Mouse (Mus musculus) heart, postnatal 0 days (tissue): ENCODE results near the gene Zfp579. TPM values are rescaled to one million over a fixed set of nuclear protein-coding genes. Genes with fewer than 3 reads are reported as not detected.

Source experiments
- ATAC-seq: fragments of 200-750 bp; cut with Nextera tagmentation; 2 replicates; pipeline ENCODE4 v1.8.0; 2017; ENCODE audit warnings: low read depth, moderate number of reproducible peaks, moderate library complexity; ENCODE audit not compliant: insufficient read depth
- DNase-seq: peaks from one replicate; pipeline ENCODE4 v3.0.0-alpha.2; 2016; ENCODE audit warnings: low spot score
- H3K27ac ChIP-seq: fragments of 300-500 bp; sonication (generic); 2 replicates; pipeline ENCODE4 v1.5.1; 2014; ENCODE audit warnings: low read depth, mild to moderate bottlenecking
- H3K27me3 ChIP-seq: fragments of 300-500 bp; sonication (generic); 2 replicates; pipeline ENCODE4 v1.6.1; 2014; ENCODE audit warnings: low read length, mixed read lengths; ENCODE audit not compliant: control insufficient read depth, insufficient read depth
- H3K36me3 ChIP-seq: fragments of 300-500 bp; sonication (generic); replicated peaks from 2 replicates; pipeline ENCODE4 v1.6.1; 2014; ENCODE audit warnings: low read length, mixed read lengths; ENCODE audit not compliant: control insufficient read depth, insufficient read depth
- H3K4me1 ChIP-seq: fragments of 300-500 bp; sonication (generic); 2 replicates; pipeline ENCODE4 v1.6.1; 2014; ENCODE audit warnings: antibody characterized with exemption; ENCODE audit not compliant: control insufficient read depth, insufficient read depth
- H3K4me2 ChIP-seq: fragments of 300-500 bp; sonication (generic); 2 replicates; pipeline ENCODE4 v1.6.1; 2014; ENCODE audit warnings: low read depth, mild to moderate bottlenecking, low read length, moderate library complexity
- H3K4me3 ChIP-seq: fragments of 300-500 bp; sonication (generic); 2 replicates; pipeline ENCODE4 v1.5.1; 2014; ENCODE audit warnings: low read depth, low read length
- H3K9ac ChIP-seq: fragments of 300-500 bp; sonication (generic); replicated peaks from 2 replicates; pipeline ENCODE4 v1.6.1; 2014; ENCODE audit warnings: low read depth, low read length, mixed read lengths
- H3K9me3 ChIP-seq: fragments of 300-500 bp; sonication (generic); replicated peaks from 2 replicates; pipeline ENCODE4 v1.6.1; 2016; ENCODE audit warnings: low read length; ENCODE audit not compliant: control insufficient read depth
- CTCF ChIP-seq: IDR thresholded peaks from 2 replicates; pipeline ENCODE4 v1.5.1; 2016; ENCODE audit warnings: antibody characterized with exemption, control low read depth, low read depth
- EP300 ChIP-seq: IDR thresholded peaks from 2 replicates; pipeline ENCODE4 v1.6.1; 2016; ENCODE audit warnings: antibody characterized with exemption, low read depth
- WGBS: fragments of 180-500 bp; shearing (Covaris S2); extraction: QIAGEN DNeasy Blood & Tissue Kit; methylation state at CpG from one replicate; pipeline ENCODE4 v1.1.7; 2014; 5-methylcytosine and 5-hydroxymethylcytosine counted together
- polyA plus RNA-seq: library from polyadenylated mRNA; unstranded; fragments of >200 nt; fragmentation: Nextera tagmentation; extraction: Ambion mirVana; gene quantifications from 2 replicates; pipeline ENCODE4 v1.2.1, GENCODE M21; 2015
- total RNA-seq: library from RNA; depleted of rRNA; stranded (reverse); fragments of >200 nt; gene quantifications from 2 replicates; pipeline ENCODE4 v1.2.3, GENCODE M21; 2014; ENCODE audit warnings: low replicate concordance

Zfp579 gene
- total and polyA plus RNA-seq, 2 experiments from 2014 or later: 15.0 to 25.4 TPM

- no peaks in the 10 kb centered on the region for H3K9me3 ChIP-seq
- WGBS: 51% methylated on average over 6 of the region's 6 CpGs
- ATAC-seq (no peak), DNase-seq (no peak)
- H3K27ac ChIP-seq: no peak overlapping the region
- no peak for TF ChIP-seq CTCF
- H3K27me3 ChIP-seq: no peaks in the 10 kb centered on the region
- no peak overlapping the region for H3K9ac ChIP-seq
- no peak overlapping the region for H3K4me3 ChIP-seq
- no peak overlapping the region for H3K4me2 ChIP-seq
- H3K36me3 ChIP-seq: no peaks in the 10 kb centered on the region
- H3K4me1 ChIP-seq: peaks cover 3% of the 10 kb centered on the region; the same call in 1 of the 2 replicates
These were observed 47.6 kb downstream of the Zfp579 start for GRCm38 (mm10) chr7:4948386-4948785.

GRCm38 (mm10) chr7:4947855-4948254 lies 48.1 kb downstream of the Zfp579 start:
- H3K4me3 ChIP-seq: no peak overlapping the region
- DNase-seq (no peak), ATAC-seq (no peak)
- no peaks in the 10 kb centered on the region for H3K27me3 ChIP-seq
- H3K4me2 ChIP-seq: no peak overlapping the region
- peaks cover 3% of the 10 kb centered on the region; the same call in 1 of the 2 replicates for H3K4me1 ChIP-seq
- H3K9ac ChIP-seq: no peak overlapping the region; the same call in 1 of the 2 replicates
- no peaks in the 10 kb centered on the region for H3K36me3 ChIP-seq
- 31% methylated on average over 2 of the region's 2 CpGs for WGBS
- no peaks in the 10 kb centered on the region for H3K9me3 ChIP-seq
- H3K27ac ChIP-seq: no peak overlapping the region
- TF ChIP-seq CTCF: no peak
- no peak for TF ChIP-seq EP300

- no peak overlapping the region for H3K27ac ChIP-seq
- peaks cover 3% of the 10 kb centered on the region; the same call in 1 of the 2 replicates for H3K4me1 ChIP-seq
- no peaks in the 10 kb centered on the region for H3K36me3 ChIP-seq
- TF ChIP-seq CTCF (peak; percentile 98), EP300 (no peak)
- peak overlapping the region; percentile 68 for H3K4me2 ChIP-seq
- 12% methylated on average over 15 of the region's 15 CpGs for WGBS
- H3K27me3 ChIP-seq: no peaks in the 10 kb centered on the region
- H3K9me3 ChIP-seq: no peaks in the 10 kb centered on the region
- peak overlapping the region; percentile 41 for H3K4me3 ChIP-seq
- DNase-seq (peak; percentile 93), ATAC-seq (peak; percentile 87)
- 0 out of 2 replicates have a peak overlapping the region, but pooled peaks have one; percentile 18 for H3K9ac ChIP-seq
These were observed 52.6 kb downstream of the Zfp579 start for GRCm38 (mm10) chr7:4943223-4943815.

- Histone ChIP-seq H3K9me3 (no peaks in the 10 kb centered on the region), H3K36me3 (no peaks in the 10 kb centered on the region), H3K4me2 (no peak overlapping the region), H3K4me1 (peaks cover 3% of the 10 kb centered on the region; the same call in 1 of the 2 replicates), H3K4me3 (no peak overlapping the region), H3K9ac (no peak overlapping the region), H3K27ac (no peak overlapping the region), H3K27me3 (no peaks in the 10 kb centered on the region)
- 32% methylated on average over 5 of the region's 5 CpGs for WGBS
- DNase-seq (no peak), ATAC-seq (no peak)
- TF ChIP-seq EP300: no peak
- TF ChIP-seq CTCF: no peak
These were observed 53.3 kb downstream of the Zfp579 start for GRCm38 (mm10) chr7:4942673-4943072.

GRCm38 (mm10) chr7:4940068-4940479 lies 55.9 kb downstream of the Zfp579 start:
- no peak overlapping the region for H3K4me3 ChIP-seq
- TF ChIP-seq EP300: no peak
- peak; percentile 83 for TF ChIP-seq CTCF
- H3K4me1 ChIP-seq: peaks cover 3% of the 10 kb centered on the region; the same call in 1 of the 2 replicates
- H3K27ac ChIP-seq: no peak overlapping the region
- ATAC-seq (peak; percentile 39; the same call in 1 of the 2 replicates), DNase-seq (peak; percentile 47)
- no peak overlapping the region for H3K9ac ChIP-seq
- H3K9me3 ChIP-seq: no peaks in the 10 kb centered on the region
- H3K4me2 ChIP-seq: no peak overlapping the region
- WGBS: 16% methylated on average over 9 of the region's 9 CpGs
- no peaks in the 10 kb centered on the region for H3K27me3 ChIP-seq
- H3K36me3 ChIP-seq: no peaks in the 10 kb centered on the region

- peaks cover 2% of the 10 kb centered on the region; the same call in 1 of the 2 replicates for H3K4me1 ChIP-seq
- 41% methylated on average over 2 of the region's 2 CpGs for WGBS
- H3K9me3 ChIP-seq: no peaks in the 10 kb centered on the region
- no peaks in the 10 kb centered on the region; the same call in 1 of the 2 replicates for H3K36me3 ChIP-seq
- H3K4me3 ChIP-seq: no peak overlapping the region
- TF ChIP-seq CTCF: peak; percentile 87
- no peak for TF ChIP-seq EP300
- no peak overlapping the region for H3K9ac ChIP-seq
- DNase-seq: peak; percentile 43
- H3K4me2 ChIP-seq: no peak overlapping the region
- H3K27me3 ChIP-seq: no peaks in the 10 kb centered on the region
- no peak for ATAC-seq
- no peak overlapping the region for H3K27ac ChIP-seq
These were observed 57.5 kb downstream of the Zfp579 start for GRCm38 (mm10) chr7:4938456-4938855.
